Comparison of ENCODE assay signal across 8 mouse cellular contexts in the genomic region with DNA sequence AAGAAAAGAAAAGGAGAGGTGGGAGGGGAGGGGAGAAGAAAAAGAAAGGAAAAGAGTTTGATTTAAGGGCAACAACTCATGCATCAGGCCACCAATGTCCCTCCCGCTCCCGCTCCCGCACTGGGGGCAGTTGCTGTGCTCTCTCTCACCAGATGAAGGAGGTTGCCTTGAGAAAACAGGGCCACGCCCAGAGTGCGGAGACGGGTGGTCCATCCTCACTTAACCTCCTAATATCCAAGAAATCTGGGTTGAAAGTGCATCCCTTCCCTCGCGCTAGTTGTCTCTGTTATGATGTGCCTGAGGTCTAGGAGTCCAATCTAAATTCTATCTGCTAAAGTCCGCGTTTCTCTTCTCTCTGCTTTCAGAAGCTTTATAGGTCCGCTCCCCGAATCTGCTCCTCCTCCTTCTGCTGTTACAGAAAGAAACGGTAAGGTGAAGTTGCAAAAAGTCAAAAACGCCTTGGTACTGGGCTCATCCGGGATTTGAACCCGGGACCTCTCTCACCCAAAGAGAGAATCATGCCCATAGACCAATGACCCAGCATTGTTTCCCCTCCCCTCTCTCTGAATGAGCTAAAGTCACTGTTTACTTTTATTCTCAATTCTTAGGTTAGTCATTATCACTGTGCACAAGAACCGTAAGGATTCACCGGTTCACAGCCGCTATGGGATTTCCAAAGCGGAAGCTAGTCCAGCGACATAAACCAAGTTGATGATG. TPM values are rescaled to one million over a fixed set of nuclear protein-coding genes. Genes with fewer than 3 reads are reported as not detected.
DNase-seq lines count a peak whose midpoint lies in the region; ATAC-seq and TF ChIP-seq lines count a peak whose summit lies in the region.

No protein-coding gene starts in this region.

- H3K27ac ChIP-seq in kidney, embryonic 15.5 days = no peak overlapping the region
- no peak overlapping the region for H3K27ac ChIP-seq in forebrain, embryonic 13.5 days
- no peak overlapping the region for H3K27ac ChIP-seq in liver, embryonic 14.5 days
- no peak overlapping the region for H3K27ac ChIP-seq in stomach, postnatal 0 days (replicated peaks)

- H3K4me1 ChIP-seq in kidney, embryonic 15.5 days = peaks cover 40% of the 10 kb centered on the region
- peaks cover 22% of the 10 kb centered on the region for H3K4me1 ChIP-seq in forebrain, embryonic 13.5 days
- H3K4me1 ChIP-seq in liver, embryonic 14.5 days (replicated peaks; ENCODE audit: control insufficient read depth in 2 of 2, insufficient read depth in 2 of 2, low read length in 1 of 2) = peaks cover 10 to 24% of the 10 kb centered on the region in 2 experiments
- H3K4me1 ChIP-seq in stomach, postnatal 0 days (replicated peaks; ENCODE audit: control insufficient read depth, insufficient read depth) = no peaks in the 10 kb centered on the region

- H3K4me3 ChIP-seq in kidney, embryonic 15.5 days (replicated peaks) = peak overlapping the region; percentile 38
- H3K4me3 ChIP-seq in forebrain, embryonic 13.5 days = peak overlapping the region; percentile 27
- peak overlapping the region; percentile 55 to 60 for H3K4me3 ChIP-seq in liver, embryonic 14.5 days (ENCODE audit: insufficient read depth in 1 of 2, low read depth in 2 of 2, low read length in 2 of 2)
- H3K4me3 ChIP-seq in stomach, postnatal 0 days (ENCODE audit: low read depth, low read length) = peak overlapping the region; percentile 32

- TF ChIP-seq EP300 in liver, embryonic 14.5 days (IDR thresholded peaks at IDR 0.05; ENCODE audit: low read depth) = no peak
- TF ChIP-seq EP300 in stomach, postnatal 0 days (optimal IDR thresholded peaks at IDR 0.05) = no peak

- H3K36me3 ChIP-seq in kidney, embryonic 15.5 days = no peaks in the 10 kb centered on the region
- H3K36me3 ChIP-seq in forebrain, embryonic 13.5 days (ENCODE audit: poor library complexity, severe bottlenecking) = no peaks in the 10 kb centered on the region
- no peaks in the 10 kb centered on the region for H3K36me3 ChIP-seq in liver, embryonic 14.5 days (replicated peaks; ENCODE audit: control insufficient read depth, insufficient read depth, low read depth)
- H3K36me3 ChIP-seq in stomach, postnatal 0 days (ENCODE audit: control insufficient read depth, insufficient read depth, low read length) = no peaks in the 10 kb centered on the region

- H3K9me3 ChIP-seq in kidney, embryonic 15.5 days (replicated peaks) = no peaks in the 10 kb centered on the region
- no peaks in the 10 kb centered on the region for H3K9me3 ChIP-seq in forebrain, embryonic 13.5 days (replicated peaks)
- no peaks in the 10 kb centered on the region for H3K9me3 ChIP-seq in liver, embryonic 14.5 days (ENCODE audit: control insufficient read depth, low read length)
- no peaks in the 10 kb centered on the region for H3K9me3 ChIP-seq in stomach, postnatal 0 days (ENCODE audit: control insufficient read depth, low read length)

- 10% methylated on average over 21 of the region's 21 CpGs for WGBS in kidney, embryonic 15.5 days
- WGBS in forebrain, embryonic 13.5 days = 11% methylated on average over 21 of the region's 21 CpGs
- 8% methylated on average over 21 of the region's 21 CpGs for WGBS in liver, embryonic 14.5 days (ENCODE audit: insufficient replicate concordance)
- WGBS in stomach, postnatal 0 days = 9% methylated on average over 21 of the region's 21 CpGs

- peak overlapping the region; percentile 61 for H3K4me2 ChIP-seq in kidney, embryonic 15.5 days
- peak overlapping the region; percentile 50 for H3K4me2 ChIP-seq in forebrain, embryonic 13.5 days
- peak overlapping the region; percentile 87 for H3K4me2 ChIP-seq in liver, embryonic 14.5 days (ENCODE audit: low read depth)
- H3K4me2 ChIP-seq in stomach, postnatal 0 days (replicated peaks; ENCODE audit: low read depth) = peak overlapping the region; percentile 46

- H3K27me3 ChIP-seq in kidney, embryonic 15.5 days = peaks cover 52% of the 10 kb centered on the region
- H3K27me3 ChIP-seq in forebrain, embryonic 13.5 days = peaks cover 62% of the 10 kb centered on the region
- H3K27me3 ChIP-seq in liver, embryonic 14.5 days (ENCODE audit: control insufficient read depth, insufficient read depth, low read length) = no peaks in the 10 kb centered on the region
- H3K27me3 ChIP-seq in stomach, postnatal 0 days (ENCODE audit: control insufficient read depth, insufficient read depth, low read length) = no peaks in the 10 kb centered on the region; the same call in 1 of the 2 replicates

- DNase-seq in kidney, postnatal 36 days = no peak
- DNase-seq in Muller cell, postnatal 12 days (ENCODE audit: inconsistent ontology term) = peak; percentile 14
- DNase-seq in liver, embryonic 14.5 days (ENCODE audit: low read depth in 3 of 3, low spot score in 3 of 3) = peak in 1 of 3 experiments; percentile 48
- no peak for DNase-seq in stomach, postnatal 0 days (ENCODE audit: low spot score)
- no peak for DNase-seq in adrenal gland, postnatal 10 days
- DNase-seq in gastrocnemius, adult 8-10 months (ENCODE audit: low spot score in 2 of 2) = no peak

- H3K9ac ChIP-seq in kidney, embryonic 15.5 days = no peak overlapping the region
- peak overlapping the region; percentile 40; the same call in 1 of the 2 replicates for H3K9ac ChIP-seq in forebrain, embryonic 13.5 days
- H3K9ac ChIP-seq in liver, embryonic 14.5 days (replicated peaks) = peak overlapping the region; percentile 9
- H3K9ac ChIP-seq in stomach, postnatal 0 days (ENCODE audit: low read length) = peak overlapping the region; percentile 23; the same call in 1 of the 2 replicates

- TF ChIP-seq CTCF in liver, embryonic 14.5 days (IDR thresholded peaks at IDR 0.05; ENCODE audit: low read depth) = no peak
- TF ChIP-seq CTCF in stomach, postnatal 0 days (IDR thresholded peaks at IDR 0.05; ENCODE audit: low read depth) = no peak

- ATAC-seq in kidney, embryonic 15.5 days (replicated peaks; ENCODE audit: low FRiP score) = no peak
- ATAC-seq in forebrain, embryonic 13.5 days = no peak
- no peak for ATAC-seq in liver, embryonic 14.5 days (ENCODE audit: insufficient read depth)
- no peak for ATAC-seq in stomach, postnatal 0 days (ENCODE audit: low FRiP score, low TSS enrichment)

RNA-seq across cellular contexts. Expression of a gene that starts 25.6 kb away (rescaled TPM):
- 20.9 and 22.8 TPM in 2 replicates for polyA plus RNA-seq in kidney, embryonic 15.5 days (2015; fragmentation: Nextera tagmentation; extraction: Ambion mirVana)
- 20.7 and 22.4 TPM in 2 replicates for polyA plus RNA-seq in forebrain, embryonic 13.5 days (2015; fragmentation: Nextera tagmentation; extraction: Ambion mirVana)
- 3.7 and 4.1 TPM in 2 replicates for polyA plus RNA-seq in liver, embryonic 14.5 days (2012; rRNA removed)
- polyA plus RNA-seq in liver, embryonic 14.5 days (2014; fragmentation: Nextera tagmentation; extraction: Ambion mirVana) = 4.1 and 4.8 TPM in 2 replicates
- polyA plus RNA-seq in stomach, postnatal 0 days (2015; fragmentation: Nextera tagmentation; extraction: Ambion mirVana) = 8.9 and 9.2 TPM in 2 replicates
- total RNA-seq in adrenal gland, postnatal 10 days (2021) = 1 to 10 TPM; 7.9 to 8.0 TPM
- total RNA-seq in gastrocnemius, adult 8-10 months (2022) = 1 to 10 TPM; 2.1 to 2.7 (median 2.2) TPM

RNA-seq across cellular contexts. Expression of a gene that starts 59.0 kb away (rescaled TPM):
- polyA plus RNA-seq in kidney, embryonic 15.5 days (2015; fragmentation: Nextera tagmentation; extraction: Ambion mirVana) = not detected in 2 replicates
- polyA plus RNA-seq in forebrain, embryonic 13.5 days (2015; fragmentation: Nextera tagmentation; extraction: Ambion mirVana) = not detected in 2 replicates
- polyA plus RNA-seq in liver, embryonic 14.5 days (2012; rRNA removed) = not detected in 2 replicates
- polyA plus RNA-seq in liver, embryonic 14.5 days (2014; fragmentation: Nextera tagmentation; extraction: Ambion mirVana) = not detected in 2 replicates
- not detected in 2 replicates for polyA plus RNA-seq in stomach, postnatal 0 days (2015; fragmentation: Nextera tagmentation; extraction: Ambion mirVana)
- not detected for total RNA-seq in adrenal gland, postnatal 10 days (2021)
- total RNA-seq in gastrocnemius, adult 8-10 months (2022) = not detected
